In the genomic region with DNA sequence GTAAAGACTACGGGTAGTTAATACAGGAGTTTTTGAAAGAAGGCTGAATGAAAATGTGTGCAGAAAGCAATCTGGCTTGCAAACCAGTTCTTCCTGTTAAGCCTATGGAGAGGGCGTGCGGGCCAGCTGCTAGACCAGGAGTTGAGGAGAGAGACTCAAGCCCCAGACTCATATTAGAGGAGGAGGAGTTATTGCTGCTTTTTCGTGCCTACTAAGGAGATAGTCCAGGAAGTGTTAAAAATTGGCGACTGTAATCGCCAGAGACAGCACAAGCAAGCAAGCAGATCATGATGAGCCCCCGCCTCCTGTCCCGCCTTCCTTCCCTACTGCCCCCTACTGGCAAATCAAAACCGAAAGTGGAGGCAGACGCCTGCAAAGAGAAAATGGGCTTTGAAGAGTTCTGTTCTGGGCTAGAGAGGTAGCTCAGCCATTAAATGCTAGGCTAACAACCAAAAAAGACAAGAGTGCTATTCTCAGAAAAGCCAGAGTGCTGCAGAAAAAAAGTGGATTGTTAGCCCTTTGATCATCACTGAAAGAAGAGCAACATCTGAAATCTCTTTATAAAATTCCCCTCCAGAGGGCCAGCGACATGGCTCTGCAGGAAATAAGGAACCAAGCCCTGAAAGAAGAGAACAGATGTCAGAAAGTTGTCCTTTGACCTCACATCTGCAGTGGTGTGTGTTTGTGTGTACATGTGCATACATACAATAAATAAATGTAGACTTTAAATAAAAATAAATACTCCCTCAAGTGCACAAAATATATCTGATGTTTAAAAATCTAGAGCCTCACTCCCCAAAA, we compare ENCODE assay signal across 1 mouse cellular context.
TF ChIP-seq lines count a peak whose summit lies in the region.

No protein-coding gene starts in this region.

TF ChIP-seq in MEL, 35 proteins besides CTCF, POLR2A, EP300 and RAD21 (continued from another document):
- TF ChIP-seq NRF1 (IDR thresholded peaks at IDR 0.05; ENCODE audit: insufficient read depth, low read depth, low read length, poor library complexity, severe bottlenecking) (no peak), MAFK (IDR thresholded peaks at IDR 0.05; ENCODE audit: borderline replicate concordance, low read depth, low read length) (no peak)
